Mouse (Mus musculus) left cerebral cortex, adult 18-20 months (tissue): ENCODE measurements around the gene Atg2a. TPM values are rescaled to one million over a fixed set of nuclear protein-coding genes. Genes with fewer than 3 reads are reported as not detected.
"Not testable (repeated sequence)": the region's sequence is repeated elsewhere in the genome, so short reads cannot be mapped to it uniquely, and the experiment has no call there.

Source experiments
- DNase-seq, 2 experiments: peaks; one replicate each; pipeline ENCODE4 v3.0.0; 2021 to 2022; ENCODE audit warnings: low spot score in 2 of 2, mixed read lengths in 1 of 2
- total RNA-seq, 2 experiments: library from RNA; stranded (reverse); gene quantifications; 2 replicates each; pipeline ENCODE4 v1.2.3; 2021

Atg2a gene
- total RNA-seq, 2 experiments from 2014 or later, result 31.5 to 33.9 TPM

DNA sequence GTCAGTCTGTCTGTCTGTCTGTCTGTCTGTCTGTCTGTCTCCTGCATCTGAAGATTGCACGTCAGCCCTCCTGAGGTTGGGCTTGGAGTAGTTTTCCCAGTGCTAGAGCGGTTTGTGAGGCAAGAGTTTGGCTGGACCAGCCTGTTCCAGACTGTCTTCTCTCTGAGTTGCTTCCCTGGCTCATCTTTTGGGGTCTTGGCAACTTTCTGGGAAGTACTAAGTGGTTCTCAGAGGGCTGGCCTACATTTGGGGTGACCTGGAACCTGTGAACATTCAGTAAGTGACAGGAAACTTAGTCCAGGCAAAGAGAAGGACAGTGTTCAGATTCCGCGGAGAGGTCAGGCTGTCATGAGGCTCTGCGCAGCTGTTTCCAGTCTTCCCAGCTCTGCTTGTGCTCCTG lies 50.8 kb downstream of the Atg2a start:
- no peak for DNase-seq

DNA sequence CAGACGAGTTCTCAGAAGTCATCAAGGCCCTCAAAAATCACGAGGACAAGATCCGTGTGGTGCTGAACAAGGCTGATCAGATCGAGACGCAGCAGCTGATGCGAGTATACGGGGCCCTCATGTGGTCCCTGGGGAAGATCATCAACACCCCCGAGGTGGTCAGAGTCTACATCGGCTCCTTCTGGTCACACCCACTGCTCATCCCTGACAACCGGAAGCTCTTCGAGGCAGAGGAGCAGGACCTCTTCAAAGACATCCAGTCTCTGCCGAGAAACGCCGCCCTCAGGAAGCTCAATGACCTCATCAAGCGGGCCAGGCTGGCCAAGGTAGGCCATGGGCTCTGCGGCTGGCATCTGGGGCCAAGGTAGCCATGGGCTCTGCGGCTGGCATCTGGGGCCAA lies 52.8 kb downstream of the Atg2a start:
- no peak for DNase-seq

DNA sequence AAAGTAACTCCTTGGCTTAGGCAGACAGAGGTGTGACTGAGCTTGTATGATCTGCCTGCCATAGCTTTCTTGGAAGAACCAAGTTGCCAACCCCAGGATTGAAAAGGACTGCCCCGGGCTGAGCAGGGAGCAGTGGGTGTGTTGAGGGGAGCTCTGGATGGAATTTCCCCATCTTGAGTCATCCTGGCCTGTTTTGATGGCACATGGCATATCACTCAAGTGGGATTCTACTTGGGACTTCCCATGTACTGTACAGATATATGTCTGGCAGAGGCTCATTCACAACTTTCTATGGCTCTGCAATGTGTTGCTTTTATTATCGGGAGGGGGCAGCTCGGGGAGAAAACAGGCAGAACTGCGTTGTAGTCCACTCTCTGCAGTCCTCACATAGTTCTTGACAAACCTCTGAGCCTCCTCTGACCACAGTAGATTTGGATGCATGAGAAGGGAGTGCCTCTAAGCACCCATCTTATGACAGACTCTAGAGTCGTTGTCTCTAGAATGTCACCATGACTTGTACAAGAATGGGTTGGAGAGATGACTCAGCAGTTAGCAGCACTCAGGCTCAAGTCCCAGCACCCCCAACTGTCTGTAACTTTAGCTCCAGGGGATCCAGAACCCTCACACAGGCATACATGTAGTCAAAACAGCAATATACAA lies 55.2 kb downstream of the Atg2a start:
- no peak for DNase-seq

DNA sequence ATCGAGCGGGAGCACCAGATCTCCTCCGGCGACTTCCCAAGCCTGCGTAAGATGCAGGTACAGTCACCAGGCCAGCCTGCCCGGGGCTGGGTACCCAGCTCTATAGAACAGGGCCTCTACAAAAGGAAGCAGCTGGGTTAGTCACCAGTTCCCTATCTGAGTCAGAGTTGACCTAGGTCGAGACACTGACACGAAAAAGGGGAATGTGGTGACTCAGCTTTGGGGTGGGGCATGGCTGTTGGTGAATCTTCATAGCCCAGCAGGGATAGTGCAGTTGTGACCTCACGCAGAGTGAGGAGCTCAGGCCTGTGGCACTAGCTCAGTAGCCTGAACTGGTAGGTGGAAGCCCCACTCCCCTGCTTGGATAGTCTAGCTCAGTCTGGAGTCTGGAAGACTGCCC lies 56.2 kb downstream of the Atg2a start:
- DNase-seq, result no peak

DNA sequence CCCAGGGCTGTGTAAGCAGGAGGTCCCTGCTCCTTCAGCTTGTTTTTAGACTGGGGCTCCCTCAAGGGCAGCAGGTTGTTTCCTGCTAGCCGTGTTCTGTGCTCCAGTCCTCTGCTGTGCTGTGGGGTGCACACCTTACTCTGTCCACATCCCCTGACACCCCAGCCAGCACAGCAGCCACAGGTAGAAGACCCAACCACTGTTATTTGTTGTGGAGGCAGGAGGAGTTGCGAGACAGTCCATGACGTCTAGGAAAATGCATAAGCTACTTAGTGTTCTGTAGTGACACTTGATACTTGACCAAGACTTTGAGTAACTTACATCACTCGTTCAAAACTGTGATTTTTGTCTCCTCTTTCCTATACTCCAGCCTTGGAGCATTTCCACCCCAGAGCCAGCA lies 57.5 kb downstream of the Atg2a start:
- DNase-seq, result no peak

DNA sequence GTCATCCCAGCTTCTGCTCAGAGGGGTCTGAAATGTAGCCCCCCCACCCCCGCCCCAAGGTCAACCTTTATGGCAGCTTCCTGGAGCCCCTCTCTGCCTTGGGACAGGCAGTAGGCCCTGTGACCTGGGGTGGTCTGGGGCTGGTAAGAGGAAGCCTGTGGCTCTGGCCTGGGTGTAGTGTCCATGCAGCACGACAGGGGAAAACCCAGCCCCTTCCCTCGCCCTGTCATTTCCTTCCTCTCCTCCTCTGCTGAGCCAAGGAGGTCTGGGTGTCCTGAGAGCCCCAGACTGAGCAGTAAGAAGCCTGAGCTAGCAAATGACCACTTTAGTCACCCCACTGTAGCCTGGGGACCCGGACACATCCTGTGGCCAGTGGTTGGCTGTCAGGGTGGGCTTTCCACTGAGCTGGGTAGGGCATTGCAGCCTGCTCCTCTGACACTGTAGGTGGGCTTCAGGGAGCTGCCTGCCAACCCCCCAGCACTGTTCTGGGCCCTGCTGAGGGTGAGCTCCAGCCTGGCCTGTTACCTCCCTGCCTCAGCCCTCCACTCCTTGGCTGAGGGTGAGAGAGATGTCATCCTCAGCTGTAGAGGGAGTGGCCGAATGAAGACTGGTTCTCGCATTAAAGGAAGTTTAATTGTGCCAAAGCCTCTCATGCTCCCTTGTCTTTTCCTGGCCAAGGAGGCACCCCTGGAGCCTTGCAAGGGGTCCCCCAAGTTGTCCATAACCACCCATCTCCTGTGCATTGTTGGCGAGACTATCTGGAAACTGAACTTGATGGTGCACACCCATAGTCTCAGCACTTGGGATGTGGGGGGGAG lies 58.2 kb downstream of the Atg2a start:
- no peak for DNase-seq

DNA sequence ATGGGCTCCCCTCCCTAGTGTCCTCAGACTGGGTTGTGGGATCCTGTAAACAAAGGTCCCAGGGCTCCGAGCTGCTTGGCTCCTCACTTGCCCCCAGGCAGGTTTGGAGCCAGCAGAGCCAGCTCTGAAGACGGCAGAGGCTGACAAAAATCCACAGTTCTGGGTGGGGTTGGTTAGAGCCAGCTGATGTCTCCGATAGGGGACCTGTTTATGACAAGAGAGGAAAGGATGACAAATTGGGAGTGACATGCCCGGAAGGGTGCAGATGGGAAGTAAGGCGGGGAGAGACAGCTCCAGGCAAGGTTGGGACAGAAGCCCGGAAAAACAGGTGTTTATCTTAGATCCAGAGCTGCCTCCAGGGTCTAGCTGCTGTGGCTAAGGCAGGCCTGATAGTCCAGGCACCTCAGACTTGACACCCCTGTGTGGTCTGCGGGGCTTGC lies 59.0 kb downstream of the Atg2a start:
- no peak for DNase-seq

DNA sequence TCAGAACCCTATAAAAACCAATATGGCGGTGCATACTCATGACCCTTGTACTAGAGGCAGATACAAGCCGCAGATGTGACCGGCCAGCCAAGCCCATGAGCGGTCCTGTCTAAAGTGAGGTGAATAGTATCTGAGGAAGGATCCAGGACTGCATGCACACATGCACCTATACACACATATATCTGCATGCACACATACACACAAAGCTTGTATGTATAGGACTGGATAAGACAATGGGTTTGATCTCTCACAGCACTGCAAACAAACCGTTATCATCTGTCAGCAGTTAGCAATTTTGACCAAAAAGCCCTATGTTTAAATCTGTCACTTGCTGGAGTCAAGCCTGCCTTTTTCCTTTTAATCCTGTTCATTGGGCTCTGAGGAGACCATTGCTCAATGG lies 60.6 kb downstream of the Atg2a start:
- no peak for DNase-seq

DNA sequence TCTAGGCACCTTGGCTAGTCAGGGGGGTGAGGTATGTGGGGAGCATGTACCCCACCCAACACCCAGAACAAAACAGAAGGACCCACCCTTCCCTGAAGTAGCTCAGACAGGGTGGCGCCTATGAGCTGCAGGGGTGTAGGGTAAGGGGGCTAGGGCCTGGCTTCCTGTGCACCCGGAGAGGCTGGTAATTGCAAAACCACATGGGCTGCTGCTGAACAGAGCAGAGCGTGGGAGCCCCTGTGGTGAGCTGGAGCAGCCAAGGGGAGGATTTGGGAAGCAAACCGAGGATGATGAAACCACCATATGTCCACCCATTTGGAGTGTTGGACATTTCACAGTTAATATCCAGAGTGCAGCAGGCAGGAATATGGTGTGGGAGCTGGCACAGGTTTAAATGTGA lies 61.1 kb downstream of the Atg2a start:
- DNase-seq, result peak; percentile 34 to 44

DNA sequence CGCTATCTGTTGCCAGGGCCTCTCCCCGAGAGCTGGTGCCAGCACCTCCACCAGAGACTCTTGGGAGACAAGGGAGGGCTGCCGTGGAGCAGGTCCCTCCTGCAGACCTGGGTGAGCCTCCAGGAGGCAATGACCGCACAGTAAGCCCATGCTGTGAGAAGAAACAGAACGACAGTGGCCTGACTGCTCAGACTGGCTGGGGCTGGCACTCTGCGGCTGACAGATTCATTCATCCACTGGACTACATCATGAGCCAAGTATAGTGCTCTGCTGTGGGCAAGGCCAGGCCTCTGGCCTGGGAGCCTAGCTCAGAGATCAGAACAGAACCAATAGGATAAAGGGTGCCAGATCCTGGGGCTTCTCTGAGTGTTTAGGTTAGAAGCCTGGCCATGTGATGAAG lies 62.4 kb downstream of the Atg2a start:
- no peak for DNase-seq

DNA sequence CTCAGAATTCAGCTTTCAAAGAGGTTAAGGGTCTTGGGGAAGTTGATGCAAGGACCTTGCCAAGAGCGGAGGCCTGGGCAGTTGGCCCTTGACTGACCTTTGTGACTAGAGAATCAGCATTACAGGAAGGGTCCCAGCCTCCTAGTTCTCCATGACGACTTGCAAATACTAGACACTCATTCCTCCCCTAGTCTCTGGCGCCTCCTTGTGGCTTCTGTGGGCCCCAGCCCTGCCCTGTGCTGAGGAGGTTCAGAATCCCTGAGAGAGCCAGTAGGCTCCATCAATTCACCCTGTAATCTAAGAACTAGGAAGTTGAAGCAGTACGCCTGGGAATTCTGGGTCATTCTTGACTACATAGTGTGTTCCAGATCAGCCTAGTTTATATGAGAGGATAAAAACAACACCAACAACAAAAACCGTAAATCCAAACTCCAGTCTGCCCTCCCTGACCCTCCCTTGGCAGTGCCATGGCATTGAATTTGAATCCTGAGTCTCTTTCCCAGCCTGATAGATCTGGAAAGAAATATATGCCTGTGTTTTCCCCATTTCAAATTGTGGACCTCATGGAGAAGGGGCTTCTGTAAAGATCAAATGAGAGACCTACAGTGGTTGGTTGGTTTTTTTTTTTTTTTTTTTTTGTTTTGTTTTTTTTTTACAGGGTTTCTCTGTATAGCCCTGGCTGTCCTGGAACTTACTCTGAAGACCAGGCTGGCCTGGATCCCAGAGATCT lies 63.5 kb downstream of the Atg2a start:
- peak; percentile 83 to 85 for DNase-seq

DNA sequence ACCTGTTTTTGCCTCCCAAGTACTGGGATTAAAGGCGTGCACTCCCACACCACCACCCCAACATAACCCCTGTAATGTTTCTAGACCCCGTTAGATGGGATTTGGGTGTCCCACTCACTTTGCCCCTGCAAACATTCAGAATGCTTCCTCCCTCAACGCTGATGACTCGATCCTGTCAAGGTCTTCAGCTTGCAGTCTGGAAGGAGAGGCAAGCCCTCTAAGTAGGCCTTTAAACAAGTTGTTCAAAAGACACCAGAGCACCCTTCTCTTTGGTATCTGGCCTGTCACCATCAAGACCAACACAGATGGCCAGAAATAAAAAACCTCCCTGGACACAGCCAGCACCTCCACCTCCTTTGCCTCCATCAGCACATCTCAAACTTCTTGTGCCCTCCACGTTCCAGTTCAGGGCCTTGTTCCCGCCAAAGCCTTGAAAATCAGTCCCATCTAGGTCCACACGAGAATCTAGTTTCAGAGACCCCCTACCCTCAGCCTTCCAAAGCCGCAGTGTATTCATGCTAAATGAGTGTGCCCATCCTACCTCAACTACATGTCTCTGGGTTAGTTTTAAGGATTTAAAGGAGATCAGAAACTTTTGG lies 64.1 kb downstream of the Atg2a start:
- DNase-seq, result no peak

DNA sequence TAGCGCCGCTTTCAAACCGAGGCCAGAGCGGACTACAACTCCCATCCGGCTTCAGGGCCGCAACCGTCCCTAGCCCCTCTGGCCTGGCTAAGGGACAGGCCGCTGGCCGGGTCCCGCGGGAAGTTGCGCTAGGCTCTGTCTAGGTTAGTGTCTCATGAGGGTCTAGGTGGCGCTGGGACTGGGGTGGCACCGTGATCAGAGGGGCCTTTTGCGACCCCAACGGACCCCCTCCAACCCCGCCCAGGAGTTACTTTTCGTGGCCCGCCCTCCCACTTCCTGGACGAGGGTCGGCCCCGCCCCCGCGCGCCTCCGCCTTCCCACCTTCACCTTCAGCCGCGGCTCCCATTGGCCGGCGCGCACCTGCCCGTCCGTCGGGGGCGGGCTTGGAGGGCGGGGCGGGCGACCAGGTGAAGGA lies 64.7 kb downstream of the Atg2a start, which contains the start of gene Cdc42bpg:
Cdc42bpg (plus strand) TSS at position 320 of the 415 bp plus-strand sequence.
- no peak for DNase-seq

DNA sequence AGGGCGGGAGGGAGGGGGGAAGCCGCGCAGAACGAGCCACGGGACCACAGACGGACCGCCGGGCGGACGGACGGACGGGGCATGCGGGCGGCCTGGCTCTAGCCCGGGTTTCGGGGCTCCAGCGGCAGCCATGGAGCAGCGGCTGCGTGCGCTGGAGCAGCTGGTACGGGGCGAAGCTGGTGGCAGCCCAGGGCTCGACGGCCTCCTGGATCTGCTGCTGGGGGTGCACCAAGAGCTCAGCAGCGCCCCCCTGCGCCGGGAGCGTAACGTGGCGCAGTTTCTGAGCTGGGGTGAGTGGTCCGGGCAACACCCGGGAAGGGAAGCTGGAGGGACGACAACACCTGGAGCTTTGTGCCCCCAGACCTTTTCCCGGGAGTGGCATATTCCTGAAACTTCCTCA lies 65.1 kb downstream of the Atg2a start:
- peak in 1 of 2 experiments; percentile 48 for DNase-seq

DNA sequence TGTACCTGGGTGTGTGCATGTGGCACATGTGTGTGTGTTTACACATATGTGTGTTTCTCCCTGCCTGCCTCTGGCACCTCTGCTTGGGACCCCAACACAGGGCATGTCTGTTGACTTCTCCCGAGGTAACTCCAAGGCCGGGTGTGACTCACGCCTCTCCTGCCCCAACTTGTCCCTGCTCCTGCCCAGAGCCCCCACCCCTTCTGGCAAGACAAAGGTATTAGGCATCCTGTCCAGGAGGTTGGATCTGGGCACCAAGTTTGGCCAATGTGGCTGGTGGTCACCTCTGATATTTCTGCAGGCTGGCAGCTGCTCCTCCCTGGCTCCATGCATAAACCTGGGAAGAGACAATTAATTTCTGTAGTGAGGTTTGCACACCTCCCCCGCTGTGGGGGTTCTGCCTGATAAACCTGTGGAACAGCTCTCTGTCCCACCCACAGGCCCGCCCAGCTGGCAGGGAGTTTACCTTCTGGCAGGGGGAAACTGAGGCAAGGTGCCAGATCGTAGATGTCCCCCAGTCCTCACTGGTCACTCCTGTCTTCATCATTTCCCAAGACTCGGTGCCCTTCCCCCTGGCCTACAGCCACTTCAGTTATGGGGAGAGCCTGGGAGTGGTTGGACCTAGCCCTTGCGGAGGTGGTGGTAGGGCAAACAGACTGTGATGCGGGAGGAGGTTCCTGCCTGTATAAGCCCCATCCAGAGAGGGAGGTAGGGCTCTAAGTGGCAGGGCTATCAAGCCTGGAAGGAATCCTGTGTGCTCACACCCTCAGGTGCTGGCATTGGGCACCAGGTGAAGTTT lies 66.5 kb downstream of the Atg2a start:
- no peak for DNase-seq

DNA sequence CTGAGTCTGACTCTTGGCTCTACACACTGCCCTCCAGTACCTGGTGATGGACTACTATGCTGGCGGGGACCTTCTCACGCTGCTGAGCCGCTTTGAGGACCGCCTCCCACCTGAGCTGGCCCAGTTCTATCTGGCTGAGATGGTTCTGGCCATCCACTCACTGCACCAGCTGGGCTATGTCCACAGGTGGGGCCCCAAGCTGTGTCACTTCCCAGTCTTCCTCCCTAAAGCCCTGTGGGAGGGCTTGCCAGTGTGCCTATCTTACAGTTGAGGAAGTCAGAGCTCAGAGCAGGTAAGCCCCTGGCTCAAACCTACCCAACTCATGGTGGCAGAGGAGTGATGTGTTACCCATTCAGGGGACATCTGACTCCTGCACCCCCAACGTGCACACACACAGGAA lies 68.7 kb downstream of the Atg2a start:
- DNase-seq, result no peak

DNA sequence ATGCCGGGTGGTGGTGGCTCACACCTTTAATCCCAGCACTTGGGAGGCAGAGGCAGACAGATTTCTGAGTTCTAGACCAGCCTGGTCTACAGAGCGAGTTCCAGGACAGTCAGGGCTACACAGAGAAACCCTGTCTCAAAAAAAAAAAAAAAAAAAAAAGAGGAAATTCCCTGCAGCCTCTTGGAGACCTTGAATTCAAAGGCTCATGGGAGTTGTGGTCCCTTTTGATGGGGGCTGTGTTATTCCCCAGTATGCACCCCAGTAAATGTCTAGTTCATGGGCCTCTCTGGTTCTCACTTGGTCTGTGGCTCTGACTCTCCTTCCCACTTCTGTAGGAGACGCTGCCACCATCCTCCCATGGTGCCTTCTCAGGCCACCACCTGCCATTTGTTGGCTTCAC lies 70.3 kb downstream of the Atg2a start:
- DNase-seq, result not testable (repeated sequence)
